Mouse (Mus musculus) c-Kit-positive CD71-positive TER-119-positive erythroid progenitor cells, embryonic 14.5 days (primary cell): Measurements from ENCODE around the gene Cyp1b1.

Experiments
- DNase-seq: peaks from one replicate; pipeline ENCODE4 v3.0.0-alpha.2; 2013; ENCODE audit warnings: low spot score

The Cyp1b1 gene

DNA sequence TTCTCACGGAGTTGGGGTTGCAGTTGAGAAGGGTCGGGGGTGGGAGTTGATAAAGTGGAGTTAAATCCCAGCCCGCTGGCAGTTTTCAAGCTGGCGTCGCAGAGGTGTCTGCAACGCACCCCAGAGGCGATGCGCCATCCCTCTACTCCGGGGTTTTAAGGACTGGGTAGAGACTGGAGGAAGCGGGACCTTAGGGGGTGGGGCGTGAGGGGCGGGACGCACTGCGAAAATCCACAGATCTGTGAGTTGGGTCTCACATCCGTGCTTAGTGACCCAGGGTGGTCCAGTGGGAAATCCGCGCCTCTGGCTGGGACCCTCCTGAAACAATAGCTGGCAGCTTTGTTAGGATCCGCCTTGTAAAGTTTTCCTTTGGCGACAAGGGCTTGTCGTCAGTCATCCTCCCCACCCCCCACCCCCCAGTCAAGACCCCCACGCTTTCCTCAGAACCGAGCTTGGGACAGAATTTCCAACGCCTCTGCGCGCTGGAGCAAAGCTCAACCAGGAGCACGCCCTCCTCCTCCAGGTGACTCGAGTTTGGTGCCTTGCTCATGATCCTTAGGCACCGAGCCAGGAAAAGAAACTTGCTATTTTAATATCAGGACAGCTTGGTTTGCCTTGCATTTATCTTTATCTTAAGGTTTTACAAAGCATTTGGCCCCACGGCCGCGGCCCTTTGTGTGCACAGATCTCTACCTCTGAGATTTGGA is at the start of gene Cyp1b1:
Cyp1b1 (minus strand) TSS at position 131 of the 707 bp plus-strand sequence.
- DNase-seq = no peak

DNA sequence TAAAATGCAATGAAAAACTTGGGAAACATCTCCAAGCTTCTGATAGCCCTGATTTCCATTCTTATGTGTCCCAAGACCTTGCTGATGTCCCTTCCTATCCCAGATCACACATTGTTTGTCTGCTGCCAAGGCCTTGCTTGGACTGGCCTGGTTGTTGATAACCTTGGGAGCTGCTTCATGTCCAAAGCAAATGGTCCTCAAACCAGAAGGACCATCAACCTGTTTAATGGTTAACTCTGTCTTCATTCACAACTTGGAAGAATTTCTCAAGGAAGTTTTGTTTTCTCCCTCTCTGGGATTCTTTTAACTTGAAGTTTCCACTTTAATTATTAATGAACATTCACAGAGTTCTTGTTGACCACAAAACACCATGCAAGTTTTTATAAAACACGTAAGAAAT is 47.0 kb upstream of the Cyp1b1 start:
- no peak for DNase-seq

DNA sequence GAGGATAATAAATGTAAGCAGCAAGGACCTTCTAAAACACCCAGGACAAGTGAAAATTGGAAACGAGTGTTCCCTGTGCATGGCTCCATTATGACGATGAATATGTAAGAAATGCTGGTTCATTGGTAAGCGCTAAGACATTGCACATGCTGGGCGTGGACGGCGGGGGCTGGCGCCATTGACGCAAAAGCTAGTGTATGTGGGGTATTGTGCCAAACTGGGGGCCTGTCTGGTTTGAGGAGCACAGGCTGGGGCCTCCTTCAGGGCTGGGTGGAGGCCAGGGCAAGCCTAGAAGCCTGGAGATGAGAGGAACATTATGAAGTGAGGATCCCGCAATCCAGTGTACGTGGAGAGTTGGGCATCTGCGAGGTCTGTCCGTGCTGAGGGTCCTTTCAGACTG is 39.0 kb upstream of the Cyp1b1 start:
- DNase-seq = no peak

DNA sequence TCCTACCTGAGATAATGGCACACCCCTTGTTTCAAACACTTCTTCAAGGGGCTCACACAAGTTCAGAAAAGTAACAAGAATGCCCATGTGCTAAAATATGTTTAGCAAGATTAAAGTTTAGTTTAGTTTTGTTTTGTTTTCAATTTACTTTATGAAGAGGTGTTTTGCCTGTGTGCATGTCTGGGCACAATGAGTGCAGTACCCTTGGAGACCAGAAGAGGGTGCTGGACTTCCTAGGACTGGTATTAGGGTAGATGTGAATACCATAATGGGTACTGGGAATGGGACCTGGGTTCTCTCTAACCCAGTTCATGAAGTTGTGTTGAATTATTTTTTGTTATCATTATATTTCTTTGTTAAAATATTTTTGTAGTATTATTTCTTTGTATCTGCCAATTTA is 38.0 kb upstream of the Cyp1b1 start:
- DNase-seq = peak; percentile 3

DNA sequence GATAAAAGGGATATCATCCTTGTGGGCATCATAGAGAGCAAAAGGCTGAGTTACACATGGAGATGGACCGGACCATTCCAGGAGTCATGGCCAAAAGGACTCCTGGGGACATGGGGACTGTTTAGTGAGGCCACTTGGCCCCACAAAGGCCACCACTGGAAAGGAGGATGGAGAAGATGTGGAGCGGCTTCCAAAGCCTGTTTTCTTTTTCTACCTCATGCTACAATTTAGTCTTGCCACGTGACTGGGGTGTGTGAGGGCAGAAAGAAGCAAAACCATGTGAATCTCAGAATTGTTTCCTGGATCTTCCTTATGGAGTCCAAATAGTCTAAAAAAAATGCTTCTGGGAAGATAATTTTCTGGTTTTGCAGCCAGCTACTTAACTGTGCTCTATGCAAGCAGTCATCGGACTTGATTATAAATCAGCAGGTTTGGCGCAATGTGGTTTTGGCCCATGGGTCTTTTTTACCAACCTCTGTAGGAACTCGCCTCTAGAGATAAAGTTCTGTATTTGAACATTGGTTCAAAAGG is 36.9 kb upstream of the Cyp1b1 start:
- DNase-seq = no peak

DNA sequence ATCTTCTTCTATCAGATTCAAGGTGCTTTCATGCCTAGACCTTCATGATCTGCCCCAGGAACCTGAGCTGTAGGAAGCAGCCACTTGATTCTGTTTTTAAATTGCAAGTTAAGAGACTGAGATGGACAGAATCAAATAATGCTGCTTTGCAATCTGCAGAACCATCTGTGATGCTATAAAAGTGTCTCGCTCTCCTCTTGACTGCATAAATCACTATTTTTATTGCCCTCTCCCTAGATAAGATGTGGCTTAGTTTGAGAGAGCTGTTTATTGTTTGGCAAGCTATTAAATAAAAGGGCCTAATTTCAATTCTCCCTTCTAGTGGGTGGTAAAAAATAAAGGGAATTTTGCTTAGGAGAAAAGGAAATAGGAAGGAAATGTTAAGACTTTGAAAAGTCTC is 34.8 kb upstream of the Cyp1b1 start:
- no peak for DNase-seq

DNA sequence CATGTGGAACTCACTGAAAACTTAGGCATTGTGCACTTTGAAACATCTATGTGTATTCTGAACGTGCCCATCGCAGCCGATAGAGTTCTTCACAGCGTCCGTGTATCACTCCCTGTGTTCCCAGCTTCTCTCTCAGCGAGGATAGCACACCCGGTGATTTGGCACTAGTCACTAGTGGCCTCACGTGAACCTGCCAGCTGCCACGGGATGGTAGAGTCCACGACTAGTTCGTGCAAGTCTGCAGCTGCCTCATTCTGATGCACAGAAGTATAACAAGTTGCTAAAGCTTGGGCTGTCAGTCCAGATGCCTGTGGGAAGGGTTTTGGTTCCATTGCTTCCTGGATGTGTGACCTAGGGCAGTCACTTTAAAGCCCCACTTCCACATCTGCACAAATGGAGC is 32.1 kb upstream of the Cyp1b1 start:
- no peak for DNase-seq

DNA sequence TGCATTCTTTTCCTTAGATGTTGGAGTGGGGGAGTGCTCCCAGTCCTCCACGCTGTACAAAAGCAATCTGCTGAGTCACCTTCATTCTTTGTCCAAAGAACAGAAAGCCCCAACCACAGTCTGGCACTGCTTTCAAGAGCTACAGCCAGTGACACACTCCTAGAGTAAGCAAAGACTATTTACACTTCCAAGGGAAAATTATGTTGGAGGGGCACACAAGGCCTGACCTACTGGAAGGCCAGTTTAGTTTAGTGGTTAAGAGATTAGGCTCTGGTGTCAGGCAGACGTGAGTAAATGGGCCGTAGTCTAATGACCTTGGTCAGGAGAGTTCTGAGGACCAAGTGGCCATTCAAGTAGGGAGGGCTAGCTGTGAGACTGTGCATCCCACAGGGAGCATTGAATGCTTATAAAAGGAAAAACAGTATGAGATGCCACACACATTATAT is 31.3 kb upstream of the Cyp1b1 start:
- DNase-seq = no peak

DNA sequence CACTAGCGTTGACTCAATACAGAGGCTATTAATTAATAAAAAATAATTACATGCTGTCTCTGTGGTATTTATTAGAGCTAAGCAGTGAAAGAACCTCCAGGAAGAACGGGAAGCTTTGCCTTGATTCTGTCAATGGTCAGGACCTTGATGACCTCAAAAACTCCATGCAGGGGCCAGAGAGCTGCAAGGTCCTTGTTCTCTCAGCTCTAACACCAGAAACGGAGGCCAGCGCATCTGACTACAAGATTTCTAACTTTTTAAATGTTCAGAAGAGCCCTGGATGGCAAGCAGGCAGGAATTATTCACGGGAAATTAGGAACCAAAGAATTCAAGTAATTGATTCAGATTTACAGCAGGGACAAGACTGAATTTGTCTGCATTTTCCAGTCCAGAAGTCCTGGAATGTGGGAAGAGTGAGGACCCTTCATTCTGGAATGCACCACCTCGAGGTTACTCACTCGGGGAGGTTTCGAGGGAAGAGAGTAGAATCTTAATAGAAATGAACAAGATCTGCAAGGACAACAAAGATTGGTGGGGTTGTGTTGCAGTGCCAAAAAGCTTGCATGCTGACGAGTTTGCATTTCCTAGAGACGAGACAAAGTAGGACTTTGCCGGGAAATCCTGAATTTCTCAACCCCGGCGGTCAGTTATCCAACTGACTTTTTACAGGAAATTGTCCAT is 30.3 kb upstream of the Cyp1b1 start:
- no peak for DNase-seq

DNA sequence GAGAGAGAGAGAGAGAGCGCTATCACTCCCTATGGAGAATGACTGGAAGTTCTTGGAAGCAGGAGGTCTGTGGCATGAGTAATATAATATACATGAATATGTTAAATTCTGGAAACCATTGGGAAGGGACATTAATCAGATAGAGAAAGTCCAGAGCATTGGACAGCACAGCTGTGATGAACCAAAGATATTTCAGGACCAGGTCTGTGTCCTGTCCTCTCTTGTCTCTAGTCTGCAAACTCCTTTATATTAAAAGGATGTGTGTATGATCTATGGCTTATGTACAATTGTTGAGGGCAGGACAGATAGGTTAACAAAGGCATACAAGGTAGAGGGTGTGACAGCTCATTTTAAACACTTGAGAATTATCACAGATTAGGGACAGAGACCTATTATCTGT is 28.6 kb upstream of the Cyp1b1 start:
- no peak for DNase-seq

DNA sequence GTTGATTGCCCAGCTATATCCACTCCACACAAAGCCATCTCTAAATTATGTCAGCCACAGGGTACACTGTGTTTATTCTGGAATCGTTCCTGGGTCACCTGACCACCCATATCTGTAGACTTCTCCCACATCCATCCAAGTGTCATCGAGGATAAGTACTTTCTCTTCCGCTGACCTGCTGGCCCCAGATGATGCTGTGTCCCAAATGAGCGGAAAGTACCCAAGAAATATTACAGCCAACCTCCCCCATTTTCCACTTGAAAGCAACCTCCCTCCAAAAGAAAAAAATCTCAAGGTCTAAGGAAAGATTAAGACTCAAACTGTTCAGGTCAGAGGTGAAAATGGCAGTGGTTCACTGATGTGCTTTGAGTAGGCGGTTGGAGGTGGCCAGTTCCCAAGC is 27.8 kb upstream of the Cyp1b1 start:
- no peak for DNase-seq

DNA sequence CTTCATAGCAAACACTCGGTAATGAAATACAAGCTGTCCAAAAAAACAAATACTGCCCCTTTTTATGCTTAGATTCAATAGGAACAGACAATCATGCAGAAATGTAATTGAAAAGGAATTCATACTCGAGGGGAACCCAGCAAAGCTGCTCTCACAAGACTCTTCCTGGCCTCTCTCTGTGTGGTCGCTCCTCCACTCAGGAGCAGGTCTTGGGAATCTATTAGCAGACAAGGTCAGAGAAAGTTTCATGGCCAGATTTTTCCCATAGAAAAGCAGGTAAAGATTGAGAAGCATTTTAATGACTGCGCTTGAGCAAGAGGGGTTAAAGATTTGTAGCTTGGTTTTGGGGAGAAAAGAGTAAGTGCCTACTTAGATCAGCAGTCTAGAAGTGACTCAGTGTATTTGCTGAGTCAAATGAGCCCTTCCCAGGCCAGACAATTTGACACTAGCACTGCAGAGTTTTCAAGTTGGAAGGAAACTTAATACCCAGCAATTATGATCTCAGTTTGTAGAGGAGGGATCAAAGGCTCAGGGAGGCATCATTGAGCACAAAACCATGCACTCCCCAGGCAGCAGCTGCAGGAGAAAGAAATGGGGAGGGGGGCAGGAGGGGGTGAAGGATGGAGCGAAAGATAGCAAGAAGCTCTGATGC is 24.1 kb upstream of the Cyp1b1 start:
- DNase-seq = no peak

DNA sequence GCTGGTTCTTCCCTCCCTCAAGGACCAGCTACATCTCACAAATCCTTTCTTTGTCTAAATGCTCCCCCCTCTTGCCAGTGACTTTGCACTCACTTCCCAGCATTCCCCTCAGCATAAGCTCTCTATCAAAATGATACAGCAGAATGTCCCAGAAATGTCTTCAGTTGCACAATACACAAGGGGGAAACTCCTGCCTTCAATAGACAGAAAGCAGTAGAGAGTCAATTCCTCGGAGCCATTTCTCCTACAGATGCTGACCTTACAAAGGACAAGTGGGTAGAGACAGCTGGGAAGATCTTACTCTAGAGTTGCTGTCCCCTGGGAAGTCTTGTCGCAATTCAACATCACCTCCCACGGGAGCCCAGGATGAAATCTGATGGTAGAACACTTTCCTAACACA is 22.7 kb upstream of the Cyp1b1 start:
- DNase-seq = no peak

DNA sequence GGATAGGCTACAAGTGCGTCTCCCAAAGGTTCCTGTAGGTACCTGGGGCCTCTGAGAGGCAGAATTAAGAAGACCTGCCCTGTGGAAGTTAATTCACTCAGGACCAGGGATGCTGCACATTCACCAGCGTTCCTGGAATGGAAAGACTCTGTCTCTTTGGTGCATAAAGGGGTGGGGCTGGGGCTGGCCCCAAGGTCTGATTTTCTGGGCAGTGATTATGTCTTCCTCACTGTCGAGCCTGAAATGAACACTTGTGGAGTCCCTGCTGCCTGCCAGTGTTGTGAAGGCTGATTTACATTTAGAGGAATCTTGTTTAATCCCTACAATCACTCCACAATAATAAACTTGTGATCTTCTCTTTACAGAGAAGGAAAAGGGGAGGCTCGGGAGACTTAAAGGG is 18.2 kb upstream of the Cyp1b1 start:
- DNase-seq = no peak

DNA sequence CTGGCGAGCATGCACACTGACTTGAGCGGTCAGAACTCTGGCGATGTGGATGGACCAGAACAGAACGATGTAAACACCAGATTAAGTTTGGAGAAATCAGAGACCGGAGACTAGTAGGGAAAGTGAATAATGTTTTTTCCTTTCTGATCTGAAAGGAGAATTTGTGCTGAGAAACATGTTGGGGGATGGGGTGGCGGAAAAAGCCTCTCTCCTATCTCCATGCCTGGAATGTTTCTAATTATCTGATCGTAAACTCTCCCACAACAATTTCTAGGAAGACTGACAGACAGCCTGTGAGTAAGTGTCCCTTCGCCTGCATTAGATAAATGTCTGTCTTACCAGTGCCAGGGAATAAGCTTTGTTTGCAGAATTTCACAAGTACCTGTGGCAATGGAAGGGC is 16.1 kb upstream of the Cyp1b1 start:
- no peak for DNase-seq

DNA sequence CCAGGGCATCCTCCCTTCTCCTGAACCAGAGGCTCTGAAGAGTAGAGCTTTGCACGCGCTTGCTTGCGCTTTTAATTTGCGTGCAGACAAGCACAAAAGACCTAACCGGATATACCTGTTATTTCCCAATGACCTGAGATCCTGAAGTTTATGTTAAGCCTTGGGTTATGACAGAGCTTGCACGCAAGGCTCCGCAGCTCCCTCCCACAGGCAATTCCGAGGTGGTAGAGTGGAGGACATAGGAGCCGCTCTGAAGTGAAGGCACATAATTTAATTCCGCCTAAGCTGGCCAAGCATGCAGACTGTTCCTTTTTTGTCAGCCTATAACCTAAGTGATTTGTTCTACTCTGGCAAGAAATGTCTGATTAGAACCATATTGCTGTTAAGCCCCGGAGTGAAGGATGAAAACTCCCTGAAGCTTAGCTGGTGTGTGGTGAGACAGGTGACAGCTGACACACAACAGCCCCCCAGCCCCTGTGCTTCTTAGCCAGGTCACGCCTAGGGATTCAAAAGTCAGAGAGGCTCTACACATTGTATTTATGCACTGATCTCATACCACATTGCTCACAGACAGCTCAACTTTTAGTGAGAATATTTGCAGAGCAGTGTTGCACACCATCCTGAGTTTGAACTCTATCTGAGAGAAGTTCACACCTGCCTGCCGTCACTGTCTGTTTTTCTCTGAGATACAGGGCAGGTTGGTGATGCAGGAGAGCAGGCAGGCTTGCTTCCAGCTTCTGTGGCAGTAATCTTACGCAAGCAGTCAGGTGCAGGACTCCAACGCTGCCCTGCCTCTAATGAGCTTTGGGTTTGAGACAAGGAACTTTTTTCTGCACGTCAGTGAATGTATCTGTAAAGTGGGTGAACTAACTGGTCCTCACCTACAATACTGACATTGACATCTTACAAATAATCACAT is 14.0 kb upstream of the Cyp1b1 start:
- no peak for DNase-seq

DNA sequence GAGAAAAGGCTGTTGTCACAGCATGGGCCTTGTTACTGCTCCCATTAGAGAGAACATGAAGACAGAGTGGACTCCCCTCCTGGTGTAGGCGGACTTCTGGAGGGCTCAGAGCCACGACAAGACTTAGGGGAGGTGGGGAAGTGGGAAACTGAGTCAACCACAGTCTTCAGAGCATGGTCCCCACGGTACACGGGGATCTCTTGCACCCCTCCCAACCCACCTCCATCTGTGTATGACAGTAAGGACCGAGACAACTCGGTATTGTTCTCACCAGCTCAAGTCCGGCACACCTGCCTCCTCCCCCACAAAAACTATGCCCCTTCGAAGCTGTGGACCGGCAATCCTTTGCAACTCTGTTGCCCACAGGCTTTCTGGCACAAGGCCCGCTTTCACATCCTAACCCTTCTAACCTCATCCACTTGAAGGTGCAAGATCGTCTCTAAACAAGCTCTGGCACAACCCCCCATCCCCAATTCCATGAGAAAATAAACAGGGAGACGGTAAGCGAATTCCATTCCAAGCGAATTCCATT is 13.3 kb upstream of the Cyp1b1 start:
- no peak for DNase-seq

DNA sequence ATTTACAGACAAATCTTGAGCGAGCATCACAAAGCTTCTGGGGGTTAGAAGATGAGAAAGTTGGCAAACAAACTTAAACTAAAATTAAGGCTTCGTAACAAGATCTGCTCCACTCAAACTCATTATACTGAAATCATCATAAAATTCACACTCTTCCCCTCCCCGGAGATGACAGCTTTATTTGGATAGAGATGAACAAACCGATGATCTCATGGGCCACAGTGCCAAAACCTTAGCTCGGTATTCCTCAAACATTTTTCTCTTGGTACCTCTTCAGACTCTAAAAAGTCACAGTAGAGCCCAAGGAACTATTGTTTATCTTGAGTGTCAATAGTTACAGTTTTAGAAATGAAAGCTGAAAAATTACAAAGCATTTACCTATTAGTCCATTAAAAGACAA is 11.8 kb upstream of the Cyp1b1 start:
- DNase-seq = no peak

DNA sequence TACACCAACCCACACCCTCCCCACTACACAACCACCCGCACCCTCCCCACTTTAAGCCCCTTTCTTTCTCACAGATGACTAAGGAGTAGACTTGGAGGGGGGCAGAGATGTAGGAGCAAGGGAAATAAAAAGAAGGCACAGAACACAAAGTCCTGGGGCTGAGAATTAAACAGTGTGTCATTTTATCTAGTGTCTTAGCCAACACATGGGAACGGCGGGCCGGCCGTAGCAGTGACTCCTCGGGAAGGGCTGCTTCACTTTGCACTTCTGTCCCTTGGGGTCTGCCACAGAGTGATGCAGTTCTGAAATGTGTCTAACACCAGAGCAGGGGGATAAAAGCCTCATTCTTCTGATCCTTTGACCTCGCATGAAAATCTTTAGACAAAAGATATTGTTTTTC is 5.8 kb upstream of the Cyp1b1 start:
- no peak for DNase-seq

DNA sequence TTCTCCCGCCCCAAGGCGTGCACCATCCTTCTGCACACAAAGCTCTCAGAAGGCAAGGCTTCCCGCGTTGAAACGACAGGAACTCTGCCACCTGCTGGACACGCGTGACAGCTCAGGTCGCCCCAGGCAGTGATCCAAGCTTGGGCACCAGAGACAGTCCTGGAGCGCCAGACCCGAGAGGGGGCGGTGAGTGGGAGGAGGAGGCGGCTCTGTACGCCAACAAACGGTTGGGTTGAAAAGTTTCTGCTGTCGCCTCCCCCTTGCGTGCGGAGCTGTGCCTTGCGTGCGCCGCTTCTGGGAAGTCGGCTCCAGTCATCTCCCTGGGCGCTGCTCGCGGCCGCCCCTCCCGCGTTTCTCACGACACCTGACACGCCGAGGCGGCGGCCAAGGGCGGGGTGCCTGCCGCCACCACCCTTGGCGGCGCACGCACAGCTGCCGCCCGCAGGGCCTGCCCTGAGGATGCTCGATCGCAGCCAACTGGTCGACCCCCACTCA is 835 bp upstream of the Cyp1b1 start:
- DNase-seq = peak; percentile 39

DNA sequence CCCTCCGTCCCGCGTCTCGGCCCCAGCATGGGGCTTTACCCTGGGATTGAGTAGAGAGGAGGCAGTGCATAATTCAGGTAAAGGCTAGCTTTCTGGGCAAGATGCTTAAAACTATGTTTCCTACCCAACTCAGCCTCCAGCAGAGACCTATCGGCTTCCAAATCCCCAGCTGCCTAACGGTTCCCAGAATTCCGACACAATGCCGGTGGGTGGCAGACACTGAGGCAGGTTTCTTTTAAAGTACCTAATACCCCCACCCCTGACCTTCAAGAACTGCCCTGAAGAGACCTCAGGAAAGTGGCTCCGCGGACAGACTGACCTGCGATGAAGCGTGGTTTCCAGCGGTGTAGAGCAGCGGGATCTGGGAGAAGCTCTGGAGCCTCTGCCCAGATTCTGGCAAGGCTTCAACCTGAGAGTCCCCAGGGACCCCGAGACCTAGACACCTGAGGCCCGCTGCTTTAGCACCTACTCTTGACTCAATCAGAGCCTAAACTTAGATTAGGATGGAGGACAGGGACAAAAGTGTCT is 429 bp downstream of the Cyp1b1 start:
- no peak for DNase-seq
